Mouse (Mus musculus) brain, embryonic 14.5 days (tissue): ENCODE results near the gene Ccdc114. TPM values are rescaled to one million over a fixed set of nuclear protein-coding genes. Genes with fewer than 3 reads are reported as not detected.

Experiments
- DNase-seq: peaks from one replicate; pipeline ENCODE4 v3.0.0-alpha.2; 2011; ENCODE audit warnings: low read depth
- CTCF ChIP-seq: fragments of 200-500 bp; IDR thresholded peaks from 2 replicates; pipeline ENCODE4 v1.5.1; 2012; ENCODE audit warnings: inconsistent platforms, mild to moderate bottlenecking, moderate library complexity, borderline replicate concordance; ENCODE audit not compliant: insufficient read depth, insufficient read length; ENCODE audit errors: extremely low read depth
- POLR2A ChIP-seq: fragments of 200-500 bp; IDR thresholded peaks from 2 replicates; pipeline ENCODE4 v1.6.1; 2012; ENCODE audit warnings: mild to moderate bottlenecking, inconsistent platforms, borderline replicate concordance; ENCODE audit not compliant: poor library complexity, insufficient read depth, insufficient read length, severe bottlenecking; ENCODE audit errors: extremely low read depth
- polyA plus RNA-seq: library from polyadenylated mRNA; depleted of rRNA; stranded (reverse); fragments of >200 nt; gene quantifications from 2 replicates; pipeline ENCODE4 v1.2.3, GENCODE M21; 2012; rRNA removed

Ccdc114 gene
- polyA plus RNA-seq, 1 experiment = 7.6 TPM

- TF ChIP-seq POLR2A = no peak
- TF ChIP-seq CTCF = no peak
- no peak for DNase-seq
These were observed 32.7 kb downstream of the Ccdc114 start for GRCm38 (mm10) chr7:45956611-45957010.

- TF ChIP-seq POLR2A (no peak), CTCF (no peak)
- DNase-seq = no peak
These were observed 48.2 kb downstream of the Ccdc114 start for GRCm38 (mm10) chr7:45971831-45972723.

DNA sequence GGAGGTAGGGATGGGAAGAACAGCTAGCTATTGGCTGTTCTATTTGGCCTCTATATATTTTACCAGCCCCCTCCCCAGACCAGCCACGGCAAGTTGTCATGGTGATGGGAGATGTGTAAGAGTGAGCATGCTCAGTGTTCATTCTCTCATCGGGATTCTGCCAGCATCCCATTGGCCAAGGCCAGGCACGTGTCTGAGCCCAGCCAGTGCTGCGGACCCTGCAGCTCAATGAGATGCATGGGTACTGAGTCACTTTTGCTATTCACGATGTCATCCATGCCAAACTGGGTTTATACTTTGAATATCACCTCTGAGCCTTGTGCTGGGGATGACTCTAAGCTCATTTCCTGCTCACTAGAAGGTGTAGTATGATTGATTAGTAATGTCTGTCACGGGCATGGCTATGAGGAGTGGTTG, 49.4 kb downstream of the Ccdc114 start:
- peak; percentile 66 for DNase-seq
- TF ChIP-seq POLR2A = no peak
- no peak for TF ChIP-seq CTCF

GRCm38 (mm10) chr7:45974103-45974502, 50.2 kb downstream of the Ccdc114 start:
- TF ChIP-seq POLR2A (no peak), CTCF (no peak)
- no peak for DNase-seq

GRCm38 (mm10) chr7:45974512-45974911, 50.6 kb downstream of the Ccdc114 start:
- DNase-seq = no peak

DNA sequence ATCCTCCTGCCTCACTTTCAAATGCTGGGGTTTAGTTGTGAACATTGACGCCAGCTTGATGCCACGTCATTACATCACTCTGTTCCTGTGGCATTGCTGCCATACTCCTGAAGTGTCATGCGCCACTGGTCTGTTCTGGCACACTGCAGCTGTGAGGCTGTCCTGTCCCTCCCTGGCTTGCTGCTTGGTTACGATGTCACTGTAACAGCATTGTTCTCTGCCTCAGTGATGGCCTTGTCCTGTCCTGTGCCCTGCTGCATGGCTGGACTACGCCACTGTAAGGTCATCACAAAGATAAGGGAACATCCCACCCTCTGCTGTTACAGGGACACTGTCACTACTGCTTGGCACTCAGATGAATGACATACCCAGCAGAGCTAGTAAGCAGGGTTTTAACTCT, 57.7 kb downstream of the Ccdc114 start:
- DNase-seq = no peak
- TF ChIP-seq POLR2A (no peak), CTCF (no peak)

More at GRCm38 (mm10) chr7:45974512-45974911, 50.6 kb downstream of the Ccdc114 start:
- TF ChIP-seq POLR2A = no peak
- no peak for TF ChIP-seq CTCF

- no peak for TF ChIP-seq CTCF
- TF ChIP-seq POLR2A = no peak
- DNase-seq = no peak
These were observed 63.0 kb downstream of the Ccdc114 start for GRCm38 (mm10) chr7:45986893-45987292.

- TF ChIP-seq CTCF (no peak), POLR2A (no peak)
- no peak for DNase-seq
These were observed 64.5 kb downstream of the Ccdc114 start for GRCm38 (mm10) chr7:45988344-45988743.

GRCm38 (mm10) chr7:45992470-45992869, 68.6 kb downstream of the Ccdc114 start:
- TF ChIP-seq POLR2A (no peak), CTCF (no peak)
- DNase-seq = no peak

Other genes with a start within 250 kb of the Ccdc114 start
- gene Ntn5, start 240.1 kb upstream of the Ccdc114 start, polyA plus RNA-seq = 0.64 and 2.1 TPM in 2 replicates
- gene Sec1, start 229.7 kb upstream of the Ccdc114 start, polyA plus RNA-seq = 0.66 and 1.1 TPM in 2 replicates
- gene Car11, start 224.2 kb upstream of the Ccdc114 start, polyA plus RNA-seq = 81.4 and 108 TPM in 2 replicates
- gene Dbp, start 219.0 kb upstream of the Ccdc114 start, polyA plus RNA-seq = 7.6 and 8.4 TPM in 2 replicates
- 640 and 749 TPM in 2 replicates for gene Rpl18, start 208.6 kb upstream of the Ccdc114 start, polyA plus RNA-seq
- 33.0 and 39.8 TPM in 2 replicates for gene Sphk2, start 206.1 kb upstream of the Ccdc114 start, polyA plus RNA-seq
- 0.68 and 0.83 TPM in 2 replicates for gene Fam83e, start 202.9 kb upstream of the Ccdc114 start, polyA plus RNA-seq
- gene Spaca4, start 198.3 kb upstream of the Ccdc114 start, polyA plus RNA-seq = not detected in 2 replicates
- gene Lmtk3, start 140.3 kb upstream of the Ccdc114 start, polyA plus RNA-seq = 328 and 336 TPM in 2 replicates
- 2.0 and 2.3 TPM in 2 replicates for gene Sult2b1, start 139.4 kb upstream of the Ccdc114 start, polyA plus RNA-seq
- gene Cyth2, start 109.5 kb upstream of the Ccdc114 start, polyA plus RNA-seq = 246 and 277 TPM in 2 replicates
- 1.3 and 1.9 TPM in 2 replicates for gene Kcnj14, start 99.3 kb upstream of the Ccdc114 start, polyA plus RNA-seq
- 23.4 and 25.5 TPM in 2 replicates for gene Grwd1, start 93.1 kb upstream of the Ccdc114 start, polyA plus RNA-seq
- 197 and 238 TPM in 2 replicates for gene Kdelr1, start 51.3 kb upstream of the Ccdc114 start, polyA plus RNA-seq
- 13.2 and 31.1 TPM in 2 replicates for gene Grin2d, start 45.7 kb upstream of the Ccdc114 start, polyA plus RNA-seq
- 0.30 and 0.41 TPM in 2 replicates for gene Syngr4, start 27.4 kb upstream of the Ccdc114 start, polyA plus RNA-seq
- 19.1 and 23.3 TPM in 2 replicates for gene Tmem143, start 27.1 kb upstream of the Ccdc114 start, polyA plus RNA-seq
- gene Emp3, start 2.7 kb upstream of the Ccdc114 start, polyA plus RNA-seq = 27.7 and 27.8 TPM in 2 replicates
- 1.2 and 1.4 TPM in 2 replicates for gene Abcc6, start 106.2 kb downstream of the Ccdc114 start, polyA plus RNA-seq
- 38.5 and 52.6 TPM in 2 replicates for gene Nomo1, start 109.6 kb downstream of the Ccdc114 start, polyA plus RNA-seq
- 15.0 and 22.7 TPM in 2 replicates for gene Kcnj11, start 176.7 kb downstream of the Ccdc114 start, polyA plus RNA-seq